Mouse (Mus musculus) midbrain, embryonic 14.5 days (tissue): ENCODE data around the gene Retsat. TPM values are rescaled to one million over a fixed set of nuclear protein-coding genes. Genes with fewer than 3 reads are reported as not detected.

ENCODE experiments used
- ATAC-seq: fragments of 200-750 bp; cut with Nextera tagmentation; 2 replicates; pipeline ENCODE4 v1.8.0; 2017; ENCODE audit warnings: moderate number of reproducible peaks, moderate library complexity; ENCODE audit not compliant: low FRiP score, low TSS enrichment
- DNase-seq: peaks from one replicate; pipeline ENCODE4 v3.0.0-alpha.2; 2015
- H3K27ac ChIP-seq: fragments of 300-500 bp; sonication (generic); replicated peaks from 2 replicates; pipeline ENCODE4 v1.5.1; 2014; ENCODE audit warnings: mild to moderate bottlenecking, low read depth, low read length, moderate library complexity
- H3K27me3 ChIP-seq: fragments of 300-500 bp; sonication (generic); 2 replicates; pipeline ENCODE4 v1.6.1; 2014; ENCODE audit warnings: low read length, control low read depth, mixed read lengths; ENCODE audit not compliant: control insufficient read depth, insufficient read depth
- H3K36me3 ChIP-seq: fragments of 300-500 bp; sonication (generic); 2 replicates; pipeline ENCODE4 v1.6.1; 2014; ENCODE audit warnings: low read length, control low read depth; ENCODE audit not compliant: control insufficient read depth, insufficient read depth
- H3K4me1 ChIP-seq: fragments of 300-500 bp; sonication (generic); 2 replicates; pipeline ENCODE4 v1.6.1; 2014; ENCODE audit warnings: mild to moderate bottlenecking, antibody characterized with exemption, low read length, control low read depth; ENCODE audit not compliant: control insufficient read depth, insufficient read depth
- H3K4me2 ChIP-seq: fragments of 300-500 bp; sonication (generic); 2 replicates; pipeline ENCODE4 v1.6.1; 2014; ENCODE audit warnings: mild to moderate bottlenecking, low read length, moderate library complexity
- H3K4me3 ChIP-seq: fragments of 300-500 bp; sonication (generic); replicated peaks from 2 replicates; pipeline ENCODE4 v1.5.1; 2014; ENCODE audit warnings: low read depth, low read length
- H3K9ac ChIP-seq: fragments of 300-500 bp; sonication (generic); replicated peaks from 2 replicates; pipeline ENCODE4 v1.6.1; 2014; ENCODE audit warnings: mild to moderate bottlenecking, low read length, moderate library complexity
- H3K9me3 ChIP-seq: fragments of 300-500 bp; sonication (generic); 2 replicates; pipeline ENCODE4 v1.6.1; 2016; ENCODE audit warnings: low read length, control low read depth, mixed read lengths; ENCODE audit not compliant: control insufficient read depth
- WGBS: fragments of 180-500 bp; shearing (Covaris S2); extraction: QIAGEN DNeasy Blood & Tissue Kit; methylation state at CpG from one replicate; pipeline ENCODE4 v1.1.7; 2014; 5-methylcytosine and 5-hydroxymethylcytosine counted together
- polyA plus RNA-seq: library from polyadenylated mRNA; unstranded; fragments of >200 nt; fragmentation: Nextera tagmentation; extraction: Ambion mirVana; gene quantifications from 2 replicates; pipeline ENCODE4 v1.2.1, GENCODE M21; 2014

The Retsat gene
- polyA plus RNA-seq, 1 experiment from 2014 or later, result 5.1 TPM

DNA sequence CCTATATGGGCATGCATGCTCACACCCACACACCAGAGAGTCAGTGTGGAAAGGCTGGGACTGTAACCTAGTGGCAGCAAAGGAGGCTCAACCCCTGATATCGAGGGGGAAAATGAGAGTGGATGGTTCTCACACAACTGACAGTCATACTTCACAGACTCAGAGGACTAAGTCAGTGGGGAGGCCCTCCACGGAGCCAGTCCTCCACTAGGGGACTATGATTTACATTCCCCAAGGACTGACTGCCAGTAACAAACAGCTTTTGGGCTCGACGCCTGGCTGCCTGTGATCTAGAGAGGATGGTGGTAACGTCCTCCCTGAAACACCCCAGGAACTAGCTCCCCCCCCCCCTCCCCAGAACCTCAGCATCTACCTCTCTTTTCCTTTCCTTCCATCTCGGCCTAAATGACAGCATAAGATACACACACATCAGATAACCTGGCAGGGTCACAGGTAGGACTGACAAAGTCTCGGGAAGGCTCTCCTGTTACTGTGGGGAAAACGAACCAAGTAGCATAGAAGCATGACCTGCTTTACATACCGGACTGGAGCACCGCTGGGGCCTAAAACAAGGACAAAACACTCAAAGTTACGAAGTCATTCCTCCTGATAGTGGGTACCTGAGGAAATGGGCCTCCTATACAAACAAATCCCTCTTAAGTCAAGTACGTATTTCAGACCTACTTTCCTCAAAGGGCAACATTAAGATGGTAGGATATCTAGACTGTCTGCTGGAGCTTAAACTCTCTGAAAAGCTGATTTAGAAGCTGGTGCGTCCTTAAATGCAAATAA, 996 bp upstream of the Retsat start:
- Histone ChIP-seq H3K27ac (no peak overlapping the region), H3K4me1 (peaks cover 13% of the 10 kb centered on the region; the same call in 1 of the 2 replicates), H3K4me3 (peak overlapping the region; percentile 61), H3K27me3 (no peaks in the 10 kb centered on the region), H3K9me3 (no peaks in the 10 kb centered on the region), H3K36me3 (no peaks in the 10 kb centered on the region), H3K4me2 (peak overlapping the region; percentile 58), H3K9ac (peak overlapping the region; percentile 69)
- peak; percentile 2 for DNase-seq
- ATAC-seq, result no peak
- WGBS, result 47% methylated on average over 13 of the region's 13 CpGs

GRCm38 (mm10) chr6:72598791-72599557, 699 bp downstream of the Retsat start:
- DNase-seq, result peak; percentile 48
- H3K27ac ChIP-seq, result peak overlapping the region; percentile 46
- peak overlapping the region; percentile 61 for H3K4me3 ChIP-seq
- H3K9ac ChIP-seq, result peak overlapping the region; percentile 69
- no peaks in the 10 kb centered on the region for H3K36me3 ChIP-seq
- H3K27me3 ChIP-seq, result no peaks in the 10 kb centered on the region
- no peaks in the 10 kb centered on the region for H3K9me3 ChIP-seq
- WGBS, result 51% methylated on average over 12 of the region's 12 CpGs
- no peak for ATAC-seq
- H3K4me1 ChIP-seq, result peaks cover 13% of the 10 kb centered on the region; the same call in 1 of the 2 replicates
- H3K4me2 ChIP-seq, result peak overlapping the region; percentile 58

GRCm38 (mm10) chr6:72600216-72600615, 1.9 kb downstream of the Retsat start:
- Histone ChIP-seq H3K27me3 (no peaks in the 10 kb centered on the region), H3K4me2 (no peak overlapping the region), H3K27ac (no peak overlapping the region), H3K9me3 (no peaks in the 10 kb centered on the region), H3K9ac (no peak overlapping the region), H3K4me1 (peaks cover 13% of the 10 kb centered on the region; the same call in 1 of the 2 replicates), H3K36me3 (peaks cover 3% of the 10 kb centered on the region; the same call in 1 of the 2 replicates), H3K4me3 (no peak overlapping the region)
- 78% methylated on average over 6 of the region's 6 CpGs for WGBS
- DNase-seq (no peak), ATAC-seq (no peak)

DNA sequence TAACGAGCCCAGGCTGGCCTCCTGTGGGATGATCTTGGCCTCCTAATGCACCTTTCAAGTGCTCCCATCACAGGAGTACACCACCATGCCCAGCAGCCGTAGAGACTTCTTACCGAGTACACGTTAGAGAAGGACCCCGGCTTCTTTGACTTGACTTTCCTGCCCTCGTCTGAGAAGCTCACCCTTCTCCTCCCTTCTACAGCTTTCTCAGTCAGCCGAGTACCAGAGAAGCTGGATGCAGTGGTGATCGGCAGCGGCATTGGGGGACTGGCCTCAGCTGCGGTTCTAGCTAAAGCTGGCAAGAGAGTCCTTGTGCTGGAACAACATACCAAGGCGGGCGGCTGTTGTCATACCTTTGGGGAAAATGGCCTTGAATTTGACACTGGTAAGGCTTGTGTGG, 2.5 kb downstream of the Retsat start:
- no peak overlapping the region for H3K27ac ChIP-seq
- no peak overlapping the region for H3K4me2 ChIP-seq
- no peaks in the 10 kb centered on the region for H3K9me3 ChIP-seq
- DNase-seq (no peak), ATAC-seq (no peak)
- WGBS, result 87% methylated on average over 12 of the region's 12 CpGs
- H3K4me3 ChIP-seq, result no peak overlapping the region
- no peaks in the 10 kb centered on the region for H3K27me3 ChIP-seq
- peaks cover 6% of the 10 kb centered on the region for H3K36me3 ChIP-seq
- H3K4me1 ChIP-seq, result peaks cover 13% of the 10 kb centered on the region; the same call in 1 of the 2 replicates
- H3K9ac ChIP-seq, result no peak overlapping the region

GRCm38 (mm10) chr6:72601732-72602131, 3.5 kb downstream of the Retsat start:
- peaks cover 16% of the 10 kb centered on the region for H3K36me3 ChIP-seq

GRCm38 (mm10) chr6:72604066-72604465, 5.8 kb downstream of the Retsat start:
- Histone ChIP-seq H3K36me3 (peaks cover 35% of the 10 kb centered on the region), H3K9ac (no peak overlapping the region), H3K4me3 (no peak overlapping the region), H3K4me2 (no peak overlapping the region), H3K27me3 (no peaks in the 10 kb centered on the region), H3K4me1 (peaks cover under 1% of the 10 kb centered on the region; the same call in 1 of the 2 replicates), H3K9me3 (no peaks in the 10 kb centered on the region), H3K27ac (no peak overlapping the region)
- ATAC-seq (no peak), DNase-seq (no peak)
- whole genome bisulfite sequencing, result 92% methylated on average over 2 of the region's 2 CpGs

More at GRCm38 (mm10) chr6:72601732-72602131, 3.5 kb downstream of the Retsat start:
- peaks cover 13% of the 10 kb centered on the region; the same call in 1 of the 2 replicates for H3K4me1 ChIP-seq
- H3K9ac ChIP-seq, result no peak overlapping the region
- no peaks in the 10 kb centered on the region for H3K27me3 ChIP-seq
- H3K4me2 ChIP-seq, result no peak overlapping the region
- H3K27ac ChIP-seq, result no peak overlapping the region
- no peak overlapping the region for H3K4me3 ChIP-seq
- no peaks in the 10 kb centered on the region for H3K9me3 ChIP-seq
- DNase-seq (peak; percentile 78), ATAC-seq (no peak)
- 64% methylated on average over 1 of the region's 1 CpGs for WGBS

DNA sequence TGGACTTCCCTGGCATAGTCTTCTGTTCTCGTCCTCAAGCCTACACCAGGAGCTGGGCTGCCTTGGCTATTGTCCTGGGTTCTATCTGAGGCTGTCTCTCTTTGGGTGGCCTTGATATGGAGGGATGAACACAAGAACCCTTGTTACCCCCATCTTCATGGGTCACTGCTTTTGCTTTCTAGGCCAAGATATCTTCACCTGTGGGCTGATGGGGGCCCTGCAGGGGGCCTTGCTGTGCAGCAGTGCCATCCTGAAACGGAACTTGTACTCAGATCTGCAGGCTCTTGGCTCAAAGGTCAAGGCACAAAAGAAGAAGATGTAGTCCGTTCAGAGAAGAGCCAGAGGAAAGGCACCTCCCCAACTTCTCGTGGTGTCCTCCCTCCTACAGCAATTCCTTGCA, 8.8 kb downstream of the Retsat start:
- Histone ChIP-seq H3K27me3 (no peaks in the 10 kb centered on the region), H3K27ac (no peak overlapping the region), H3K36me3 (peaks cover 64% of the 10 kb centered on the region), H3K9ac (no peak overlapping the region), H3K4me3 (no peak overlapping the region), H3K4me1 (no peaks in the 10 kb centered on the region), H3K9me3 (no peaks in the 10 kb centered on the region), H3K4me2 (no peak overlapping the region)
- DNase-seq (no peak), ATAC-seq (no peak)
- 84% methylated on average over 4 of the region's 4 CpGs for WGBS

- H3K4me1 ChIP-seq, result no peaks in the 10 kb centered on the region
- H3K4me2 ChIP-seq, result no peak overlapping the region
- H3K9me3 ChIP-seq, result no peaks in the 10 kb centered on the region
- no peaks in the 10 kb centered on the region for H3K27me3 ChIP-seq
- DNase-seq, result no peak
- peaks cover 67% of the 10 kb centered on the region for H3K36me3 ChIP-seq
- no peak overlapping the region for H3K9ac ChIP-seq
- ATAC-seq, result no peak
- no peak overlapping the region for H3K4me3 ChIP-seq
- WGBS, result 92% methylated on average over 5 of the region's 5 CpGs
- H3K27ac ChIP-seq, result no peak overlapping the region
These were observed 9.4 kb downstream of the Retsat start for GRCm38 (mm10) chr6:72607676-72608075.
